Mouse (Mus musculus) left cerebral cortex, adult 18-20 months (tissue): ENCODE data around the gene Podxl2. TPM values are rescaled to one million over a fixed set of nuclear protein-coding genes. Genes with fewer than 3 reads are reported as not detected.

Source experiments
- DNase-seq, 2 experiments: peaks; one replicate each; pipeline ENCODE4 v3.0.0; 2021 to 2022; ENCODE audit warnings: low spot score in 2 of 2, mixed read lengths in 1 of 2
- total RNA-seq, 2 experiments: library from RNA; stranded (reverse); gene quantifications; 2 replicates each; pipeline ENCODE4 v1.2.3; 2021

Podxl2 gene
- total RNA-seq, 2 experiments from 2014 or later: 202 to 219 TPM

DNA sequence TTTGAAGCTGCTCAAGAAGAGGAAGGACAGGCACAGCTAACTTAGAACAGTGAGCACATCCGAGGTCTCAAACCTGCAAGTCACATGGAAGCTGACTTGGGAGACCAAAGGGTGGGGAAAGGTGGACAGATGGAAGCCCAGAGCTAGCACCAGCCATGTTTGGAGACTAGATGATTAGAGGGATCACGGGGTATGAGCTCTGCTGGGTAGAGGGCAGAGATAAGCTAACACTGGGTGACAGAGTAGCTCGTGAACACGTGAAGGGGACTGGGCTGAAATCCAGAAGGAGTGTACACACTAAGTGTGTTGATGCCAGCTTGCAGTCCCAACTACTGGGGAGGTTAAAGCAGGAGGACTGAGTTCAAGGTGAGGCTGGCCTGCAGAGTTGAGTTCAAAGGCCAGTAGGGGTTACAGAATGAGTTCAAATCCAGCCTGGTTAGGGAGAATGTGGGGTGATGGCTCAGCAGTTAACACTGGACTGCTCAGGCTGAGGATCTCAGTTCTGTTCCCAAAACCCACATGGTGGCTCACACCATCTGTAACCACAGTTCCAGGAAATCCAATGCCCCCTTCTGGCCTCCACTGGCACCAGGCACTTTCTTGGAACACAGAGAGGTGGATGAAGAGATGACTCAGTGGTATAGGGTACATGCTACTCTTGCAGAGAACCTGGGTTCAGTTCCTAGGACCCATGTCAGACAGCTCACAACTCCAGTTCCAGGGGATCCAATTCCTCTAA is 70.7 kb downstream of the Podxl2 start:
- no peak for DNase-seq

DNA sequence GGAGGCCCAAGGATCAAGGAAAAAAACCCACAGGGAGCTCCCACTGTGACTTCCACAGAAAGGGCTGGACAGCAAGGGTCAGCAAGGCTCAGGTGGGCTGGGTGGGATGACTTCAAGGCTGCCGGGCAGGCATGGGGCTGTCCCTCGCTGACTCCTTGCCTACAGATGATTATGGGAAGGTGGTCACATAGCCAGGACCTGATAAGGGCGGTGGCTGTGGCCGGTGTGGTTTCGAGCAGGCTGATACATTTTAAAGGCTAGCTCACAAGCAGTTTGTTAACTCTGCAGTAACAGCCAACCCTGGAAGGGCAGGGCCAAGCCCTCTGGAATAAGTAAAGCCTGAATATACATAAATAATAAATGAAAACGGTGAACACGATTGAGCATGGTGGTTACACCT is 71.8 kb downstream of the Podxl2 start:
- no peak for DNase-seq

DNA sequence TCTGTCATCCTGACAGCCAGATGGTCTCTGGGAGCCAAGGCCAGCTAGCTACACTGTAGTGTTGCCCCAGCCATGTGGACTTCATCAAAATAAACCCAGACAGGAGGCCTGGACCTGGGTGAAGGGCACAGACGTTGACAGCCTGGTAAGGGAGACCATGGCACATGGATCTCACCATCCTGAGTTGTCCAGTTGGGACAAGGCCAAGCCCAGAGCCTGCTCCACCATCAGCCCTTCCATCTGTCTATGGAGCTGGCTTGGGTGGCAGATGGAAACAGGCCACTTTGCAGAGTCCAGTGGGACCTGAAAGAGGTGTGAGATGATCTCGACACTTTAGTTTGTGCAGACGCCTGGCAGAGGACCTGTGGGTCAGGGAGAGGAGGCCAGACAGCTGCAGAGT is 74.1 kb downstream of the Podxl2 start:
- no peak for DNase-seq

GRCm38 (mm10) chr6:88800191-88800590 is 74.7 kb downstream of the Podxl2 start:
- DNase-seq: no peak

DNA sequence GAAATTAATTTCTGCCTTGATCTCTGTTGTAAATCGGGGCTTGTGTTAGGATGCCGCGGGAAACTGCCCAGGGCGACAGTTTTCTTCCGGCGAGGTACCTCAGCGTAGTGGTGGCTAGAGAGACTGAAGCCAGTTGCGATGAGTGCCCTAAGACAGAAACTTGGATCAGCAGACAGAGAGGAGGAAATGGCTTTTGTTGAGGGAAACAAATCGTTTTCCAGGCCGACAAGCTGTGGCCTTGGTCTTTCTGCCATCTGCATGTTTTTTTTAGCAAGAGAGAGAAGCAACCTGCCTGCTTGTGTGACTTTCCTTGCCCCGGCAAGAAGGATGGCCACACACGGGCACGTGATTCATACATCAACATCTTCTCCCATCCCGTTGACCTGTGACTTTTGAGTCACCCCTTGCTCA is 80.3 kb downstream of the Podxl2 start:
- no peak for DNase-seq

DNA sequence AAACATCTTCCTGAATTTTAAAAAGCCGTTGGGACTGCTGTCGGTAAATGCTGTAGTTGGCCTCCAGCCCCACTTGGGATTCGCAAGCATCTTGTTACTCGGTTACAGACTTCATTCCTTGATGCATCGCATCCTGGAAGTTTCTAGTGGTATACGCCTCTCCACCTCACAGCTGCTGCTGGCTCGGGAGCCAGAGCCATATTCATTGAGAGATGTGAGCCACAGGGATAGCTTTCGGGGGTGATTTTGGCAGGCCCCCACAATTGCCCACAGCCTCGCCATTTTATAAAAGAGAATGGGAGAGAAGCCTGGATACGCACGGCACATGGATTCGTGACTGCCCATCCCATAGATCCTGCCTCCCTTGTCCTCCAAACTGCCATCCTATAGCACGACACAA is 81.0 kb downstream of the Podxl2 start:
- DNase-seq: peak in 1 of 2 experiments; percentile 37

GRCm38 (mm10) chr6:88793243-88793642 is 81.6 kb downstream of the Podxl2 start:
- no peak for DNase-seq

Other genes with a start within 250 kb of the Podxl2 start
- gene Kbtbd12, start 237.1 kb downstream of the Podxl2 start, total RNA-seq: under 1 TPM; 0.49 to 0.63 TPM
- gene Mgll, start 150.6 kb downstream of the Podxl2 start, total RNA-seq: 100 to 1,000 TPM; 162 to 172 TPM
- gene Abtb1, start 33.1 kb downstream of the Podxl2 start, total RNA-seq: 10 to 100 TPM; 38.8 to 44.3 TPM
- 1 to 10 TPM; 3.7 to 6.8 TPM for gene Mcm2, start 23.7 kb upstream of the Podxl2 start, total RNA-seq
- 10 to 100 TPM; 45.5 to 47.2 TPM for gene Tpra1, start 27.2 kb upstream of the Podxl2 start, total RNA-seq